Mouse (Mus musculus): ENCODE data around the gene Ppp1r12b.

- TF ChIP-seq CTCF (IDR thresholded peaks at IDR 0.05) (no peak), EP300 (IDR thresholded peaks at IDR 0.05) (no peak)
Measured at GRCm38 (mm10) chr1:134995954-134996353, 40.2 kb upstream of the Ppp1r12b start.
